Mouse (Mus musculus) lung, postnatal 4 days (tissue): ENCODE measurements at regions not wholly inside any gene's neighbourhood (a gene's known extent, or its start where the extent isn't known, plus 50 kb on each side); places are given as distances from the start of the nearest gene placed in this dataset.
A peak's percentile ranks its signal among the peaks of the same experiment; 100 is the strongest.

Experiments
- DNase-seq, 2 experiments: peaks; one replicate each; pipeline ENCODE4 v3.0.0; 2021

DNA sequence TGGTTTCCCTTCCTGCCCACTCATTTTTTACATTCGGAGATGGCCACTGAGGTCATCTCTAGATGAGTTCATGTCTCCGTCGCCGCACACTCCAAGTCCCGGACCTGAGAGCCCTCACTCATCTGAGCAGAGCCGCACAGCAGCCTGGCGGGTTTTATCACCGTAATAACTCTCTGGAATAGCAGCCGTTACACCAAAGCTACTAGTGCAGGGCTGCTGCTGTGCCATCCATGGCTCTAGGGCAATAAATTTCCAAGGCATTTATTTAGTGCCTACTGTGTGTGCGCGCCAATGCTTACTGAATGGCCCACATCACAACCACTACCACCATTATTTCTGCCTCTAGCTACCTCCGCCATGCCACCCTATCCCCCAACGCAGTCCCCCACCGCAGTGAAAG lies 242.9 kb upstream of the Rpl38 start:
- no peak for DNase-seq

DNA sequence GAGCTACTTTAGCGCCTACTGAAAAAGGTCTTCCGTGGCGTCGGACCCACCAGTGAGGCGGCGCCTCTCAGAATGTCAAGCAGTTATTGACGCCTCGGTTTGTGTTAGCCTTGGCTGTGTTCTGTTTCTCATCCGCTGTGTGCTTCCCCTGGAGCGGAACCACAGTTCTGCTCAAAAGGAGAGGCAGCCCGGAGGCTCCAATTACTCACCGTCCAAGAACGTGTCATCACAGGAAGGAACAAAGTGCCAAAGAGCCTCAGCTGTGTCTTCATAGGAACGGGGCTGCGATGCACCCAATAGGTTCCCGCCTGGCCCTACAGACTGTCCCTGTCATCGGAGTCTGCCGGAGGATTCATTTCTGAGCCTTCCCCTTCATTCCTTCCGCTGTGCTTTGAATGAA lies 245.0 kb upstream of the Rpl38 start:
- peak; percentile 18 to 47 for DNase-seq

DNA sequence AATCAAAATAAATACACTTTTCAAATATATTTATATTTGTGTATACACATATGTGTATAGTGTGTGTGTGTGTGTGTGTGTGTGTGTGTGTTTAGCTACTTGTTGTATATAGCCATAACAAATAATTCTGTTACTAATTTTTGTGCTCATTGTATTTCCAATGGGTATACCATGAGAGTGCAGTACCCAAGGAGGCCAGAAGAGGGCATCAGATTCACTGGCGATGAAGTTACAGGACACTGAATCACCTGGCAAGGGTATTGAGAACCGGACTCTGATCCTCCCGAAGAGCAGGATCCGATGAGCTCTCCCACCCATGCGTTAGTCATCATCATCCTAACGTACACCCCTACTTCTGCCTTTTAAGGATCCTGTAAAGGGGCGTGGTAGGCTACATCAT lies 249.3 kb upstream of the Rpl38 start:
- DNase-seq: no peak

DNA sequence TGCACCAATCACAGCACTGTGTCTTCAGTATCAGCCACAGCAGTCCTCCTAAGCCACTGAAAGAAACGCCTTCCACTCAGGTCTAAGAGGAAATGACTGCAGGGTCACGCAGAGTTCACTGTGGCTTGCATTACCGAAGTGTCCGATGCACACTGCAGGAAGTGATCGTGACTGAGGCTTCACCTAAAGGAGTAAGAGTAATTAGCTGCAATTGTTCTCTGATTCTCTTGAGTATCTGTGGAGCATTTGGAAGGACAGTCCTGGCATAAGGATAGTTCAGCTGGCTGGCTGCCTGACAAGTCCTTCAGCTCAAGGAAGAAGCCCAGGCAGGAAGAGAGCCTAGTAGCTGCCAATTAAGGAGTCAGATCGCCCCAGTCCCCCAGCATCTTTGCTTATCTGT lies 252.2 kb upstream of the Rpl38 start:
- DNase-seq: peak; percentile 11 to 54

DNA sequence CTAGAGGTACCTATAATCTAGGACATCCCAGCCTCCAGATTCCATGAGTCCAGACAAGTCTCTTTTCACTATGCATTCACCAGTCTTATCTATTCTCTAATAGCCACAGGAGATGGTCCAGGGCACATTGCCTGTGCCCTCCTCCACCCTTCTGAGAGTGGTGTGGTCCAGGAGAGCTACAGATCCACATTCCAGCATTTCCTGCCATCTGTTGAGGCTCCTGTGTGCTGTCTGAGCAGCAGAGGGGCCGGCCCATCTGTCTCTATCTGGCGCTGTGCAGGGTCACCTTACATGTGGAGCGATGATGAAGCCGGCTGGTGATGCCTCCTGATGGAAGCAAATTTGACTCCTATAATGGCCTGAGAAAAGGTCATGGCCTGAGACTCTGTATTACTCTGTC lies 263.9 kb upstream of the Rpl38 start:
- DNase-seq: no peak

DNA sequence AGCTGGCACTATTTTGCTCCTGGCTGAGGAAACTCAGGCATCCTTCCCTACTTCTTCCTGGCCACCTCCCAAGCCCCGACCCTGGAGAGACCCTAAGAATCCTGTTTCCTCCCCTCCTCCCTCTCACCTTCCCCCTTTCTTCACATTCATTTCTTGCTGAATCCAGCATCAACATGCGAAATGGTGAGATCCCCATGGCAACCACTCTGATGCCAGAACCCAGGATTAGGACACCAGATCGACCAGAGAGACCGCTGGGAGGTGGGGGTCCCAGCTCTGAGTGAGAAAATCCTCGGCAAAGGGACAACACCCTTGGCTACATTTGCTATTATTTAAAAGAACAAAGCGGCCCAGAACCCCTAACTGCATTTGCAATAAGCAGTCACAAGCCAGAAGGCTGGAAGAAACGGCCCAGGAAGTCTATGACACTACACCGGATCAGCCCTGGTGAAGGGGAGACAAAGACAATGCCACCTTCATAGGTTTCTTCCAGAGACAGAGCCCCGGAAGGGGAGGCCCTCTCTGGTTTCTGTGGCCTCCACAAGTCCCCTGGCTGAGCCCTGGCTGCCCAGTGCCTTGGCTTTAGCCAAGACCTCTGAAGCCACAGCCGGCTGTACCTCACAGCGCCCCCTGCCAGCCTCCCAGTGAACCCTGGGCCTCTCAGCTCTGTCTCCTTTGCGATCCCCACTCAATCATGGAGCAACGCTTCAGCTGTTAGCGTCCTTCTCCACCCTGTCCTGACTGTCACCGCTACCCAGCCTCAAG lies 265.6 kb upstream of the Rpl38 start:
- DNase-seq: peak; percentile 34

DNA sequence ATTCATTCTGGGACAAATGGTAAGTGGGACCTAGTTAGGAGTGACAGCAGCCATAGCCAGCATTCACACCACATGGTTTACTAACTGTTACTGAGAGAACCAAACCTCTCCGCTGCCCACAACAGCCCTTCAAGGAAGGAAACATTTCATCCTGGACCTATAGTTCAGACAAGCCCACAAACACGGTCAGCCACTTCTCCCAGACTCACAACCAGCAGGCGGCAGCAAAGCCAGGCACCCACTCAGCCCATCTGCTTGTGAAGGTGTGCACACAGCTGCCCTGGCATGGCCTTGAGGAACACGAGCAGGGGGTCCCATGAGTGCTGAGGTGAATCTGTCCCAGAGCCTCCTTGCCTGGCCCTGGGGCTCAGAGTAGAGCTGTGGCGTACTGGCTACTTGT lies 267.6 kb upstream of the Rpl38 start:
- no peak for DNase-seq

DNA sequence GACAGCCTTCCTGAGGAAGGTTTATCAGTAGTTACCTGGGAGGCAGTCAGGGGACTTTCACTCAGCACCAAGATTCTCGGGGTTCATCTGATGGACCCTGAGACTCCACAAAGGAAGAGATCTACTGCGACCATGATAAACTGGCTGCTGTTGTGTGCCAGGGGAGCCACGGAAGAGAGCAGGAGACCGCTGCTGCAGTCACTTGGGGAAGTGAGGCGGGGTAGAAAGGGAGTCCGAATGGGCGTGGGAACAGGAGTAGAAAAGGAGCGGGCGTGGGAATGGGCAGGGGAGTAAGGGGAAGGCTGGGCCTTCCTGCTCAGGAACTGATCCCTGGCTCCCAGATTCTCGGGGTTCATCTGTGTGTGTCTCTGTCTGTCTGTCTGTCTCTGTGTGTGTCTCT lies 276.2 kb upstream of the Rpl38 start:
- DNase-seq: no peak

DNA sequence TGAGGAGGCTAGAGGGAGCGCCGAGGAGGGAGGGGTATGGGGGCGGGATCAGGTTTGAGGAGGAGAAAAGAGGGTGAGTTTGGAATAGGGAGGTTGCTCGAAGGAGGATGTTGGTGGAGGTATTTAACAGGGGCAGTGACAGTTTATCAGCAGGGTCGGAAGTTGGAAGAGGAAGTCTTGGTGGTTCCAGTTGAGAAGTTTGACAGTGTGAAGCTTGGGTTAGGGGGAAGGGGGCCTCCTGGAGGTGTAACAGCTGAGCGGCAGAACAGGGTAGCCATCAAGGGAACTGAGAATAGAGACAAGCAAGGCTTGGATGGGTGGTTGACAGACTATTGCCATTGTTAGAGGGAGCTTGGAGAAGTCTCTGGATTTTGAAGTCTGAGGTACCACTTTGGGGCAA lies 276.8 kb upstream of the Rpl38 start:
- no peak for DNase-seq

DNA sequence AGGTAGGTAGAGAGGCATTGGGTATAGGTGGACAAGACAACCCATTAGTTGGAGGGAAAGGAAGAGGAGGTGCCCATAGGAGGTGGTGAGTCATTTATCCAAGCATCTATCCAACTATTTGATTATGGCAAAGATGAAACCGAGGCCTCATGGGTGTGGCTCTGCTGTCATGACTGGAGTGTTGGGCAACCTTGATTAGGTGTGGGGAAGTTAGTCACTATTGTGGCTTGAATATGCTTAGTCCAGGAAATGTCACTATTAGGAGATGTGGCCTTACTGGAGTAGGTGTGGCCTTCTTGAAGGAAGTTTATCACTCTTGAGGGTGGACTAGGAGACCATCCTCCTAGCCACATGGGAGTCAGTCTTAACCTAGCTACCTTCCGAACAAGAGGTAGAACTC lies 281.2 kb upstream of the Rpl38 start:
- DNase-seq: no peak

DNA sequence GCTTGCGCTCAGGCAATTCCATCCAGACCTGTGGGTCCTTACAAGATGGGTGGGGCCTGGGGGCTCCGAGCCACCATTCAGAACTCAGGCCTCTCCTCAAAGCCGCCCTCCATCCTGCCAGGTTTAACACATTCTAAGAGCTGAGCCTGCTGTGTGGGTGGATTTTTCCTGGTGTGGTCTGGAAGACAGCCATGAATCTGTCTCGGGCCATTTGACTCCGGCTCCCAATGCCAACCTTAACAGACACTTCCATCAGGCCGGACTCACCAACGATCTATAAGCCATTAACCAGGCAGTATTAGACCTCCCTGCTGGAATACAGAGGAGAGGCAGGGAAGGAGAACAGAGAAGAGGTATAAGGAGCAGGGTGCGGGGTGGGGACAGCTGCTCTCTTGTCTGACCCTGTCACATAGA lies 288.9 kb upstream of the Rpl38 start:
- peak in 1 of 2 experiments; percentile 30 for DNase-seq

DNA sequence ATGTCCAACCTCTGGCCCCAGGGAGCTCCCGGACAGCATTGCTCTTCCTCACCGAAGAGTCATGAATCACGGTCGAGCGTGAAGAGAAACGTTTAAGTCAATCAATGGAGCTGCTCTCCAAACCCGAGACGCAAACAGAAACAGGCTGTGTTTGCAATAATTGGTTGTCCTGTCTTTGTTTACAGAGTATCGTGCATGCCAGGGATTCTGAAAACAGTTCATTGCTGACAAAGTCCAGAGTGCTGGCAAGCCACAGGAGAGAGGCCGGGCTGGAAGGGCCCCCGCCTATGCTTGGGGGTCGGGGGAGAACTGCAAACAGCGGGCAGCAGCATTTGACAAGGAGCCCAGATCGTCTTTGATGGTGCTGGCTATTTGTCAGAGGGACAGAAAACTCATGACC lies 292.4 kb upstream of the Rpl38 start:
- peak; percentile 44 to 84 for DNase-seq

DNA sequence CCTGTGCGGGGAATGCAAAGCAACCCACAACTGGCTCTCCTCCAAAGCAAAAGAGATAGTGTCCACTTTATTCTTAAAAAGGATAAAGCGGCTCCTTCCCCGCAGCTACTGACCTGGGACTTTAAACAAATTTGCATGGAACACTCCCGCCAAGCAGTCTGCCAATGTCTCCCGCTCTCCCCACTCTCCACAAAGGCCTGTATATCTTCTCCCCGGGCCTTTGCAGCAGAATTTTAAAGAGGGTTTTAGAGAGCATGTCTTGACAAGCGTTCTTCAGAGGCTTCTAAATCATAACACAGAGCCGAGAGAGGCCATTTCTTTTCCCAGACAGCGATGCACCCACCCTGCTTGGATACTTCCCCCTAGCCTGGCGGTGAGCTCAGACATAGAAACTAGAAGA lies 297.6 kb upstream of the Rpl38 start:
- no peak for DNase-seq

DNA sequence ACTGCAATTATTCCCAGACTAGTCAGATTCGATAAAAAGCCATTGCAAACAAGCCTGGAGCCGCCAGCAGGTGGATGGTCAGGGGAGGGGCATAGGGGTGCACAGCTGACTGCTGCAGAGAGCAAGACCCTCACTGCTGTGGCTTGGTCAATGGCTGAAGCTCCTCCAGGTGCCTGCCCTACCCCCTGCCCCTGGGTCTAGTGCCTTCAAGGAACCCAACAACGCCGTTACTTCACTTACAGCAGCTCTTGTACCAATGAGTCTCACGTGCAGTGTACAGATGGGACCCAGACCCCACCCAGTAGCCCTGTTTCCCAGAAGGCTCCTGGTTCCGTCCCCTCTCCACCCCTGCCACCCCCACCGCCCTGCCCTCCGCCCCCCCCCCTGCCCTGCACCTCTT lies 300.5 kb upstream of the Rpl38 start:
- DNase-seq: no peak

DNA sequence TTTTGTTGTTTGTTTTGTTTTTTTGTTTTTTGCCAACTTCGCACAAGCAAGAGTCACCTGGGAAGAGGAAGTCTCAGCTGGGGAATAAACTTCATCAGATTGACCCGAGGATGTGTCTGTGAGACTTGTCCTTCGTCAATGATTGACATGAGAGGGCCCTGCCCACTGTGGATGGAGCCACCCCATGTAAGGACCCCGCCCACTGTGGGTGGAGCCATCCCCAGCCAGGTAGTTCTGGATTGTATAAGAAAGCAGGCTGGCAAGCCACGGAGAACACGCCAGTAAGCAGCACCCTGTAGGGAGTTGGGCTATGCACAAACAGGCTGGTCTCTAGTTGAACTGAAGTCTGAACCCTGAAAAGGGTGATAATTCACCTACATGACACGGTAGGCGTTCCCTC lies 294.1 kb upstream of the Sdk2 start:
- DNase-seq: no peak

DNA sequence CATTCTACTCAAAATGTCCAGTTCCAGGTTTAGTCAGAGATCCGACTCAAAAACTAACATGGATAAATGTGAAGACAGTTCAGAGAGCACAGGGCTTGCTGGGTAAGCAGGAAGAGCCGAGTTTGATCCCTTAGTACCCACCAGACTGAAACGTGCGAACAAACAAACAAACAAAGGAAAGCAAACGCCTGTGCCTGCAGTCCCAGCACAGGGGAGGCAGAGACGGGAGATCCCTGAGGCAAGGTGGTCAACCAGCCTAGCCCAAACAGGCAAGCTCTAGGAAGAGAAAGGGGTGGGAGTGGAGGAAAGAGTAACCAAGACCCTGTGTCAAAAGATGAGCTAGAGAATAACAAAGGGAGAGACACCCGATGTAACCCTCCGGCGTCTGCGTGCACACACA lies 293.5 kb upstream of the Sdk2 start:
- DNase-seq: no peak

DNA sequence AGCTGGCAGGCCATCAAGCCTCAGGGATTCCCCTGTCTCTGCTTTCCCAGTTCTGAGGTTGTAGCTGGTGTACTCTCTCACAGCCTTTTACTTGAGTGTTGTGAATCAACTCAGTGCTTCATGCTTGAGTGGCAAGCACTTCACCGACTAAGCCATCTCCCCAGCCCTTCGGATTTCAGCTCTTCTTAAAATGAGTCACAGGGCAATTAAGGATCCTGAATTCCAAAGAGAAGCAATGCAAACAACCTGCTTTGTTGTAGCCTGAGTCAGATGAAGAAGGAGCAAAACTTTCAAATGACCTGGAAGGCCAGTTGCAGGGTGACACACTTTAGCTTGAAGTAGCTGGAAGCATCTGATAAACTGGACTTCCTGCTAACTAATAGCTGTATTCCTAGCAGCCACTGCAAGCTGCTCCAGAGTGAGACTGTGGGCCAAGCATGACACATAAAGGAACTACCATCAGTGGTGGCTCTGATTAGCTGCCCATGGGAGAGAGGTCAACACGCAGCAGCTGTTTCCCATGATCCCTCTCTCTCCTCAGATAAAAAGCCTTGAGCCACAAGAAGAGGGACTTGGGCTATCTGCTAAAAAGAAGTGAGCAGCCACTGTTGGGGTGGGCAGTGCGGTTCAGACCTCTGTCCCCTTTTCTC lies 285.4 kb upstream of the Sdk2 start:
- peak in 1 of 2 experiments; percentile 55 for DNase-seq

DNA sequence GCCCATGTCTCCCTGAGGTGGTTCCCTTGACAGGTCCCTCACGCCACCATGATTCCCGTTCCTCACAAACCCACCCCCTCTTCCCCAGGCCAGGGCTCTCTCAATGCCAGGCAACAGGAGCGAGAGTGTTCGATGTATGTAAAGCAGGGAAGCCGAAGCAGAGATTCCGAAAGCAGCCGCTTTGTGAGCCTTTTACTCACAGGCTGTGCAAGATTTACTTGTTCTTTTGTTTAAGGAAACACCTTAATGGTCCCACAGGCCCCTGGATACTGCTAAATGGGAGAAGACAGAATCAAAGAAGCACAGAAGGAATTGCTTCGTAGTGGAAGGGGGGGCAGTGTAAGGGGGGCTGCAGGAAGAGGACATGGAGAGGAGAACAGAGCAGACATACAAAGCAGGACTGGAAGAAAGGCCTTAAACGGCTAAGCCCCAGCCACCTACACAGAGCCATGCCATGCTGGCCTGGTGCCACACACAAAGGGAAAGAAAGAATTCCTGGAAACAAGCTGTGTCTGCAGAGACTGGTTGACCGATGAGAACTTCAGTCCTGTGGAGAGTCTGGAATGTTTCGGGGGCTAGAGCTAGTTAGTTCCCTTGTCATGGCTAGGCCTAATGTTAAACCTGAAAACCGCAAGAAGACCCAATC lies 270.1 kb upstream of the Sdk2 start:
- peak in 1 of 2 experiments; percentile 10 for DNase-seq

DNA sequence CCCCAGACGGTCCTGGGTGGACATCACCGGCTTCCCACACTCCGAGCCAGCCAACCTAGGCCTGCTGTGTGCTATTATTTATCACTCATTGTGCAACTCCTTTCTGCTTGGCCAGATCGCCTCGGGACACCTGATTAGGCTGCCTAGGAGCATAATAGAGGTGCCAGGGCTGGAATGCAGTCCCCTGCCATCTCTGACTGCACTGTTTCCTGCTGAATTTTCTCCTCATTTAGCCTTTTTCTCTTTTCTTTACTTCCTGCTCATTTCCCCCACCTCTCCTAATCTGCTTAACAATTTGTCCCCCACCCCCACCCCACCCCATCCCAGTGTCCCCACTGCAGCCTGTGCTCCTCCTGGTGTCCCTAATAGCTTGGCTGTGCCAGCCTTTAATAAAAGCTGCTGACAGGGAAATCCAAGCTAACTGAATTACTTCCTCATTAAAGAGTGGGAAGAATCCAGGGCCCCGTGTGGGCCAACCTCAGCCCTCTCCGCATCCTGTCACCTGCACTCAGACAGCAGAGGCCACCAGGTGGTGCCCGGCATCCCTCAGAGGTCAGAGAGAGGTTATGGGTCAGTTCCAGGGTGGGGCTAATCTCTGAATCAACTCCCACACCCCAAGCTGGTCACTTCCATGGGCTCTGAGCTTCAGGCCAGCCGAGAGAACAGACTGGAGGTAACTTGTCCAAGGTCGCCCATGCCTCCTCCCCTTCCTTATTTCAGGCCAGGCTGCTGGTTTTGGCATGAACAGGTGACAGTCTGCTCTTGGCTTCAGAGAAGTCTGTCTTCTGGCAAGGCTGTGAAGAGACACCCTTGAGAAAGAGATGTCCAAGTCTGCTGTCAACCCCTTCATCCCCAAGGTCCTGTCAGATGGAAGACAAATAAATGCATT lies 269.3 kb upstream of the Sdk2 start:
- no peak for DNase-seq

DNA sequence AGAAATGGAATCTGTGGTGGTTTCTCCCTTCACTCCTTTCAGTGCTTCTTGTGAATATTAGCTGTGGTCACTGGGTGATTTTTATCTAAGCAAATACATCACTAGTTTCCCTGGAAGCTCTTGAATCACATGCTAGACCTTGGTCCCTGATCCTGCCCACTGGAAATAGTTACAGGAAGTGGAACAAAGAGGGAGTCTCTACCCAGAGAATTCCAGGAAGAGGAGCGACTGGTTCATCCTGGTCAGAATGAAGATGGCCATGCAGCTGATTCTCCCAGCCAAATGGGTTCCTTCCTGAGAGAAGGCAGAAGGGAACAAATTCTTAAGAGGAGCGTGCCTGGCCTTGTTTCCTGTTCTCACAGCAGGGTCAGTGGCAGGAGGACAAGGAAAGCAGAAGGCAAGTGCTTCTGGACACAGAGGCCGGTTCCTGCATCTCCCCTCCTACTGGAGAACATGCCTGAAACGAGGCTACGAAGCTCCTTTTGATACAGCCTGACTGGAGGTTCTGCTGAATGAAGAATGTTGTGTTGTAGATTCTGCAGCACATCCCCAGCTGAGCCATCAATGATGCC lies 264.8 kb upstream of the Sdk2 start:
- DNase-seq: peak in 1 of 2 experiments; percentile 7

DNA sequence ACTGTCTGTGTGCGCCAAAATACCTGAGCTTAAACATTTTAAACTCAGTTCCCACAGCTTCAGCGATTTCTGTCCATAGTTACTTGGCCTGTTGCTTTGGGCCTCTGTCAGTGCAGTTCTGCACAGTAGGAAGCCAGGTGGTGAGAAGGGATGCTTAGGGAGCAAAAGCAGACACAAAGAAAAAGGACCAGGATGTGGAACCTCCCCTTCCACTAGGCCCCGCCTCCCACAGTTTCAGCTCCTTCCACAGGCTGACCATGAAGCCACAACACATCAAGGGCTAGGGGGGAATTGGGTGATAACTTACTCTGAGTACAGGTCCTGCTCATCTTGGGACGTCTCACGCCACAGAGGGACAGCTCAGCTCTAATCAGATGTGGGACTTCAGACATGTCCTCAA lies 263.5 kb upstream of the Sdk2 start:
- DNase-seq: no peak

DNA sequence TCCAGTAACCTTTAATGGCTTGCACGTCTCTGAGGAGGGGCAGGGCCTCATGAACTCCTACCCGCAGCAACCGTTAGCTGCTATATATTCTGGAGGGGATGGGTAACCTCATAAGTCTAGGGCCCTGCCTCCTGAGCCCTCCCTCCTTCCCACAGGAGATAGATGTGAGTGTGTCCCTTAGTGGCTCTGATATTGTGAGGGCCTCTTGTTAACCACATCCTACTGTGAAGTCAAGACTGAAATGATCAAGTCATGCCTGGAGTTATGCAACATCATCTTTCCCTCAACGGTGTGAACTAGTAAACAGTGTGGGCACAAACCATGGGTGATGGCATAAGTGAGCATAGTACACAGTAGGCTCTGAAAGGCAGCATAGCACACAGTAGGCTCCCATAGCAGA lies 255.8 kb upstream of the Sdk2 start:
- no peak for DNase-seq

DNA sequence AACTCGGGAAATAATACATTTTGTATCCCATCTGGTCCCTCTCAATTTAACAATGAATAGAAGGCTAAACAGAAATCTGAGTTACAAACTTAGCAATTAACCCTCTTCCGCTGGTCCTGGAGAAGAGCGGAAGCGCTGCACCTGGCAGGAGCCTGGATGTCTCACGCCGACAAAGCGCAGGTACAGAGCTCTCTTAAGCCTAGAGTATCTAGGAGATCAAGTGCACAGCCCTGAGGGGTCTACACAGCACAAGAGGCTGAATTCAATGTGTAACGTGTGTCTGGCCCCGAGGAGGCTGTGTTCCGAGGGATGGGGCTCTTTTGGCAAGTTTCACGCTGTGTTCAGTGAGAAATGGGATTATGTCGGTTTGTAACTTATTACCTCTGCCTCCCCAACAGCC lies 255.1 kb upstream of the Sdk2 start:
- no peak for DNase-seq
